Mouse (Mus musculus): ENCODE results near the gene Trio. TPM values are rescaled to one million over a fixed set of nuclear protein-coding genes. Genes with fewer than 3 reads are reported as not detected.

Gene Trio
- total and polyA plus RNA-seq, 3 experiments: 0.66 TPM; not detected in 2

DNA sequence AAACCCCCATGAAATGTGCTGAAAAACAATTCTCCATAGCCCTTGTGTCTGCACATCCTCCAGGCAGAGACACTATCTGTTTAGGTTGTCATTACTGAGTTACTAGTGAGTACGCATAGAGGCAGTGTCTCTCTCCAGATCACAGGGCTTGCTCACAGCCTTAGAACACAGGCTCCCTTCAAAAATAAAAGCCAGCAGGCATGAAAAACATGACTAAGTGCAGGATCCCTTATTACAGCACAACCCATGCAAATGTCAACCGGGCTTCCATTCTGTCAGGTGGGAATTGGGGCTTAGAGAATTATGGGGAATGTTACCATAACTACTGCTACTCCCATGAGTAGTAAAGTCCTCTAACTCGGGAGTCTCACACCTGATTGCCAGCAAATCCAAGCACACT is 44.4 kb downstream of the Trio start:
- Histone ChIP-seq H3K36me3 (replicated peaks) (no peaks in the 10 kb centered on the region), H3K27me3 (ENCODE audit: insufficient read depth, low read length) (no peaks in the 10 kb centered on the region), H3K9me3 (replicated peaks) (peaks cover 52% of the 10 kb centered on the region), H3K4me3 (ENCODE audit: low read depth, low read length) (no peak overlapping the region), H3K4me1 (ENCODE audit: insufficient read depth, low read depth, low read length) (no peaks in the 10 kb centered on the region)
- DNase-seq (ENCODE audit: low spot score) (no peak), ATAC-seq (ENCODE audit: extremely low read depth, insufficient number of reproducible peaks, low FRiP score, poor library complexity, severe bottlenecking) (no peak)
- no peak for TF ChIP-seq GATA1 (IDR thresholded peaks at IDR 0.05; ENCODE audit: borderline replicate concordance, low read length)
- TF ChIP-seq TAL1 (conservative IDR thresholded peaks at IDR 0.05; ENCODE audit: low read depth, low read length): no peak
- no peak for TF ChIP-seq GATA2 (IDR thresholded peaks at IDR 0.05; ENCODE audit: borderline replicate concordance, low read depth, low read length)
- TF ChIP-seq POLR2AphosphoS5 (IDR thresholded peaks at IDR 0.05; ENCODE audit: insufficient replicate concordance, low read depth, low read length): no peak
- TF ChIP-seq CTCF (IDR thresholded peaks at IDR 0.05; ENCODE audit: low read depth, low read length): no peak

DNA sequence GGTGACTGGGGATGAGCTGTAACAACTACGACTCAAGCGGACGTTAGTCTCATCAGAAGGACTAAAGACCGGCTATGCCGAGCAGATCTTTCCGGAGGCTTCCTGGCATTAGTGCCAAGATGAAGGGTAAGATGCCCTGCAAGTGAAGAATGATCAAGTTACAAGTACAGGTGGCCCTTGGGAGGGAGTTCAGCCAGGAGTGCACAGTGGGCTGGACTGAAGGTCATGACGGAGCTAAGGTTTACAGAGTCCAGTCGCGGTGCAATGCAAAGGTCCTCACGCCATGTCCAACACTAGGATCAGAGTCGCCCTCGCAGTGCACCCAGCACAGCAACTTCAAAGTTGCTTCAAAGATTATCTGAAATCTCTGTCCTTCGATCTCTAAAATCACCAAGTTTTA is 45.2 kb downstream of the Trio start:
- DNase-seq (ENCODE audit: low spot score): no peak
- no peak for TF ChIP-seq TAL1 (conservative IDR thresholded peaks at IDR 0.05; ENCODE audit: low read depth, low read length)
- TF ChIP-seq POLR2AphosphoS5 (IDR thresholded peaks at IDR 0.05; ENCODE audit: insufficient replicate concordance, low read depth, low read length): no peak
- no peak for TF ChIP-seq GATA1 (IDR thresholded peaks at IDR 0.05; ENCODE audit: borderline replicate concordance, low read length)
- TF ChIP-seq GATA2 (IDR thresholded peaks at IDR 0.05; ENCODE audit: borderline replicate concordance, low read depth, low read length): no peak
- TF ChIP-seq CTCF (IDR thresholded peaks at IDR 0.05; ENCODE audit: low read depth, low read length): no peak
- Histone ChIP-seq H3K4me3 (ENCODE audit: low read depth, low read length) (no peak overlapping the region), H3K4me1 (ENCODE audit: insufficient read depth, low read depth, low read length) (no peaks in the 10 kb centered on the region), H3K27me3 (ENCODE audit: insufficient read depth, low read length) (no peaks in the 10 kb centered on the region), H3K9me3 (replicated peaks) (peaks cover 48% of the 10 kb centered on the region), H3K36me3 (replicated peaks) (no peaks in the 10 kb centered on the region)
- ATAC-seq (ENCODE audit: extremely low read depth, insufficient number of reproducible peaks, low FRiP score, poor library complexity, severe bottlenecking): no peak

DNA sequence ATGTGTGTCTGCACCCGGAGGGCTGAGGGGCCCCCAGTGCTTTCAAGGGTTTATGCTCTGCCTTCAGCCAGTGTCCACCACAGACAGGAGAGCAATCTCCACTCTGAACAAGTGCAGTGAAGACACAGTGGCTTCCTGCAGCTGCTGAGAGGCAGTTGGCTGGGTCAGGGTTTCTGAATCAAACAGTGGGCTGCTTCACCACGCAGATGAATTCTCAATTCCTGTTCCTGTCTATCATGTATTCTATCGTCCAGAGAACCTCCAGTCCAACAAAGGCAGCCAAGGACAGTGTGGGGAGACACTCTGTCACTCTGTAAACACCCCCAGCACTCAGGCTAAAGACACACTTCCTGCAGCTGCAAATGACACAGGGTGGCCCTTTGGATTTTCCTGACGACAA is 48.7 kb downstream of the Trio start:
- DNase-seq (ENCODE audit: low spot score) (no peak), ATAC-seq (ENCODE audit: extremely low read depth, insufficient number of reproducible peaks, low FRiP score, poor library complexity, severe bottlenecking) (no peak)
- H3K36me3 ChIP-seq (replicated peaks): no peaks in the 10 kb centered on the region

DNA sequence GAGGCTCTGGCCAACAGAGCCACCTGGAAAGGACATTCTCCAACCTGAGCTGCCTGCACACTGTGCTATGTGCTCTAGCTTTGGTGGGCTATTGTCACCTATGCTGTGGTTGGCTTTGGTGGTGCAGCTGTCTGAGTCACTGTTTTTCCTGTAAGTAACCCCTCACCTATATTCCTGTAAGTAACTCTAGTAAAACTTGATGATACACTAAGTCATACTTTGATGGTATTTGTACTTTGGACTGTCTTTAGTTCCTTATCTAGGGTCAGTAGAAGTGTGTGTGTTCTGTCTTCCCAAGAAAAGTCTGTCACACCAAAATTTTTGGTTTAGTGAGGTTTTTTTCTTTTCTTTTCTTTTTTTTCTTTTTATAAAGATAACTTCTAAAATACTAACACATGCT is 49.3 kb downstream of the Trio start:
- no peaks in the 10 kb centered on the region for H3K4me1 ChIP-seq (ENCODE audit: insufficient read depth, low read depth, low read length)
- H3K27me3 ChIP-seq (ENCODE audit: insufficient read depth, low read length): no peaks in the 10 kb centered on the region
- H3K4me3 ChIP-seq (ENCODE audit: low read depth, low read length): no peak overlapping the region
- no peaks in the 10 kb centered on the region for H3K36me3 ChIP-seq (replicated peaks)
- ATAC-seq (ENCODE audit: extremely low read depth, insufficient number of reproducible peaks, low FRiP score, poor library complexity, severe bottlenecking) (no peak), DNase-seq (ENCODE audit: low spot score) (no peak)
- H3K9me3 ChIP-seq (replicated peaks): peaks cover 50% of the 10 kb centered on the region
- TF ChIP-seq GATA1 (IDR thresholded peaks at IDR 0.05; ENCODE audit: borderline replicate concordance, low read length) (no peak), GATA2 (IDR thresholded peaks at IDR 0.05; ENCODE audit: borderline replicate concordance, low read depth, low read length) (no peak), TAL1 (conservative IDR thresholded peaks at IDR 0.05; ENCODE audit: low read depth, low read length) (no peak), CTCF (IDR thresholded peaks at IDR 0.05; ENCODE audit: low read depth, low read length) (no peak), POLR2AphosphoS5 (IDR thresholded peaks at IDR 0.05; ENCODE audit: insufficient replicate concordance, low read depth, low read length) (no peak)

More for the DNA sequence above, 48.7 kb downstream of the Trio start:
- no peak overlapping the region for H3K4me3 ChIP-seq (ENCODE audit: low read depth, low read length)
- TF ChIP-seq TAL1 (conservative IDR thresholded peaks at IDR 0.05; ENCODE audit: low read depth, low read length): no peak
- TF ChIP-seq GATA2 (IDR thresholded peaks at IDR 0.05; ENCODE audit: borderline replicate concordance, low read depth, low read length): no peak
- TF ChIP-seq CTCF (IDR thresholded peaks at IDR 0.05; ENCODE audit: low read depth, low read length): no peak
- no peak for TF ChIP-seq GATA1 (IDR thresholded peaks at IDR 0.05; ENCODE audit: borderline replicate concordance, low read length)
- no peak for TF ChIP-seq POLR2AphosphoS5 (IDR thresholded peaks at IDR 0.05; ENCODE audit: insufficient replicate concordance, low read depth, low read length)
- H3K4me1 ChIP-seq (ENCODE audit: insufficient read depth, low read depth, low read length): no peaks in the 10 kb centered on the region
- H3K27me3 ChIP-seq (ENCODE audit: insufficient read depth, low read length): no peaks in the 10 kb centered on the region
- H3K9me3 ChIP-seq (replicated peaks): peaks cover 49% of the 10 kb centered on the region

DNA sequence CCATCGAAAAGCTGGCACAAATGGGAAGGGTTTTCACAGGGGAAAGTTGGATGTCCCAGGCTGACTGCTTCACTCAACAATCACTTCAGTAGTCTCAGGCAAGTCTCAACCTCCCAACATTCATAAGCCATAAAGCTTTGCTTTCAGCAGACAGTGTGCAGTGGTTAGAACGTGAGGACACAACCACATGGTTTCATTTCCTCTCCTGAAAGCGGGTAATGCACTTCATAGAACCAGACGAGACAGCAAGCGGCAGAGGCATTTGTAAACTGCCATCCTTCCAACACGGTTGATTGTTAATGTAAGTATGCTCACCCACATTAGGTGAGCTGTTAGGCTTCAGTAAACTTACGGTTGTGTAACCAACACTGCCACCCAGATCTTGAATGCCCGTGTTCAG is 51.0 kb downstream of the Trio start:
- ATAC-seq (ENCODE audit: extremely low read depth, insufficient number of reproducible peaks, low FRiP score, poor library complexity, severe bottlenecking) (no peak), DNase-seq (ENCODE audit: low spot score) (no peak)
- no peak overlapping the region for H3K4me3 ChIP-seq (ENCODE audit: low read depth, low read length)
- no peaks in the 10 kb centered on the region for H3K27me3 ChIP-seq (ENCODE audit: insufficient read depth, low read length)
- peaks cover 42% of the 10 kb centered on the region for H3K9me3 ChIP-seq (replicated peaks)
- no peaks in the 10 kb centered on the region for H3K36me3 ChIP-seq (replicated peaks)
- TF ChIP-seq TAL1 (conservative IDR thresholded peaks at IDR 0.05; ENCODE audit: low read depth, low read length): no peak
- no peak for TF ChIP-seq CTCF (IDR thresholded peaks at IDR 0.05; ENCODE audit: low read depth, low read length)
- no peak for TF ChIP-seq GATA1 (IDR thresholded peaks at IDR 0.05; ENCODE audit: borderline replicate concordance, low read length)
- no peak for TF ChIP-seq POLR2AphosphoS5 (IDR thresholded peaks at IDR 0.05; ENCODE audit: insufficient replicate concordance, low read depth, low read length)
- TF ChIP-seq GATA2 (IDR thresholded peaks at IDR 0.05; ENCODE audit: borderline replicate concordance, low read depth, low read length): no peak
- no peaks in the 10 kb centered on the region for H3K4me1 ChIP-seq (ENCODE audit: insufficient read depth, low read depth, low read length)

DNA sequence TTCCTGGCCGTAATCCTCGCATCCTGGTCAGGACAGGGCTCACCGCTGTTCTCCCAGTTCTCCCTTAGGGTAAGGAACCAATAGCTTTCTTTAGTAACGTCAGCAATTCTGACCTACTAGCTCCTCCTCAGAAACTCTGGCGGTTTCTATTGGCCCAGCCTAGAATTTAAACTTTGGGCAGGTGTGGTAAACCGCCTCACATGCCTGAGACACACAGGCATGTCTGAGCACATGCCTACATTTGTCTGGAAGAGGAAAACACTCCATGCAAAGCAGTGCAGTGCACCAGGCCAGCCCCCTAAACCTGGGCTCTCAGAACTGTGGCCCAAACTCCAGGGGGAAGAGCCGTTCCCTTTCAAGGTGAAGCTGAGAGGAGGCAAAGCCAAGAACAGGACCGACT is 57.5 kb downstream of the Trio start:
- Histone ChIP-seq H3K4me3 (ENCODE audit: low read depth, low read length) (no peak overlapping the region), H3K9me3 (replicated peaks) (peaks cover 46% of the 10 kb centered on the region), H3K36me3 (replicated peaks) (no peaks in the 10 kb centered on the region), H3K27me3 (ENCODE audit: insufficient read depth, low read length) (no peaks in the 10 kb centered on the region), H3K4me1 (ENCODE audit: insufficient read depth, low read depth, low read length) (no peaks in the 10 kb centered on the region)
- no peak for ATAC-seq (ENCODE audit: extremely low read depth, insufficient number of reproducible peaks, low FRiP score, poor library complexity, severe bottlenecking)
- DNase-seq (ENCODE audit: low spot score): no peak
- no peak for TF ChIP-seq POLR2AphosphoS5 (IDR thresholded peaks at IDR 0.05; ENCODE audit: insufficient replicate concordance, low read depth, low read length)
- TF ChIP-seq GATA1 (IDR thresholded peaks at IDR 0.05; ENCODE audit: borderline replicate concordance, low read length): no peak
- no peak for TF ChIP-seq TAL1 (conservative IDR thresholded peaks at IDR 0.05; ENCODE audit: low read depth, low read length)
- no peak for TF ChIP-seq GATA2 (IDR thresholded peaks at IDR 0.05; ENCODE audit: borderline replicate concordance, low read depth, low read length)
- TF ChIP-seq CTCF (IDR thresholded peaks at IDR 0.05; ENCODE audit: low read depth, low read length): no peak

Data from G1E (cell line).